Mouse (Mus musculus) liver, adult 2 months (tissue): ENCODE data around the gene Gtf2e1. TPM values are rescaled to one million over a fixed set of nuclear protein-coding genes. Genes with fewer than 3 reads are reported as not detected.

Source experiments
- DNase-seq: peaks from one replicate; pipeline ENCODE4 v3.0.0-alpha.2; 2011; ENCODE audit warnings: low read depth, low spot score; ENCODE audit errors: extremely low read depth
- H3K27ac ChIP-seq: fragments of 200-500 bp; replicated peaks from 2 replicates; pipeline ENCODE4 v1.5.1; 2012; ENCODE audit warnings: low read depth, mild to moderate bottlenecking, control low read depth, inconsistent platforms, low read length; ENCODE audit not compliant: insufficient read depth
- H3K27me3 ChIP-seq: fragments of 200-500 bp; 2 replicates; pipeline ENCODE4 v1.6.1; 2012; ENCODE audit warnings: mild to moderate bottlenecking, moderate library complexity, low read length, inconsistent platforms; ENCODE audit not compliant: control insufficient read depth, insufficient read depth
- H3K36me3 ChIP-seq: fragments of 200-500 bp; 2 replicates; pipeline ENCODE4 v1.6.1; 2012; ENCODE audit warnings: low read length, inconsistent platforms; ENCODE audit not compliant: control insufficient read depth, insufficient read depth
- H3K4me1 ChIP-seq: fragments of 200-500 bp; 2 replicates; pipeline ENCODE4 v1.6.1; 2011; ENCODE audit warnings: low read length; ENCODE audit not compliant: control insufficient read depth, insufficient read depth
- H3K4me3 ChIP-seq: fragments of 200-500 bp; 2 replicates; pipeline ENCODE4 v1.5.1; 2011; ENCODE audit warnings: low read depth, mild to moderate bottlenecking, control low read depth, low read length, moderate library complexity; ENCODE audit not compliant: insufficient read depth
- H3K79me2 ChIP-seq: fragments of 200-500 bp; 2 replicates; pipeline ENCODE4 v1.6.1; 2012; ENCODE audit warnings: inconsistent platforms, mild to moderate bottlenecking, low read length, moderate library complexity; ENCODE audit not compliant: control insufficient read depth, insufficient read depth
- H3K9ac ChIP-seq: fragments of 200-500 bp; 2 replicates; pipeline ENCODE4 v1.6.1; 2012; ENCODE audit warnings: low read depth, mild to moderate bottlenecking, control low read depth, inconsistent platforms, low read length
- CTCF ChIP-seq: fragments of 200-500 bp; IDR thresholded peaks from 2 replicates; pipeline ENCODE4 v1.5.1; 2011; ENCODE audit warnings: low read depth, low read length, control low read depth
- POLR2A ChIP-seq: fragments of 200-500 bp; IDR thresholded peaks from 2 replicates; pipeline ENCODE4 v1.6.1; 2011; ENCODE audit warnings: low read length, control low read depth; ENCODE audit not compliant: insufficient read depth; ENCODE audit errors: extremely low read depth
- WGBS: fragments of 180-500 bp; shearing (Covaris S2); methylation state at CpG from one replicate; pipeline ENCODE4 v1.1.7; 2018; 5-methylcytosine and 5-hydroxymethylcytosine counted together
- polyA plus RNA-seq: library from polyadenylated mRNA; depleted of rRNA; stranded (reverse); fragments of >200 nt; gene quantifications from 2 replicates; pipeline ENCODE4 v1.2.3, GENCODE M21; 2012
- total RNA-seq: library from RNA; depleted of rRNA; stranded (reverse); fragments of >200 nt; gene quantifications from 2 replicates; pipeline ENCODE4 v1.2.3, GENCODE M21; 2014

Gene Gtf2e1
- total and polyA plus RNA-seq, 2 experiments: 5.0 to 7.2 TPM

DNA sequence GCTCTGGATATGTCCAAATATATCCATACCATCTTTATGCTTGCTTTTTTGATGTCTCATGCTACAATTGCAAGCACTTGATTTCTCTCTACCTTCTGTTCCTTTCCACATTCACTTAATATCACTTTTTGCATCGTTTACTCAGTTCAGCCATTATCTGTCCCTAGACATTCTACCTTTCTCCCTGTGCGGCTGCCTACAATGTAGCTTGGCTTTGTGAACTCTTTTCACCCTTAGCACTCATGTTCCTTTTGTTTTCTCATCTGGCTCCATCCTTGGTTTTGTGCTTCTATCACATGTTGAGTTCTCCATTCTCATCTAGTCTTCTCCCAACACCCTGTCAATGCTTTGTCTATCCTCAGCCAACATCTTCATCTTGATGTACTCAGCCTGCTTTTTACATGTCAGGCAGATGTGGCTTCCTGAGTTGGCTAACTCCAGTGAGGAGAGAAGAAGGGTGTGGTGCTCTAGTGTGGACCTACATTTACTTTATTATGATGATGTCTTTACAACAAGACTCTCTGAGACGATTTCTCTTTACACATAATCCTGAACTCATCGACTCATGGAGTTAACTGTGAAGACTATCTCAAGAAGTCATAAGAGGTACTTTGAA is 21.9 kb downstream of the Gtf2e1 start:
- H3K36me3 ChIP-seq: peaks cover 53% of the 10 kb centered on the region
- no peak for DNase-seq
- WGBS: 95% methylated on average over 4 of the region's 4 CpGs

DNA sequence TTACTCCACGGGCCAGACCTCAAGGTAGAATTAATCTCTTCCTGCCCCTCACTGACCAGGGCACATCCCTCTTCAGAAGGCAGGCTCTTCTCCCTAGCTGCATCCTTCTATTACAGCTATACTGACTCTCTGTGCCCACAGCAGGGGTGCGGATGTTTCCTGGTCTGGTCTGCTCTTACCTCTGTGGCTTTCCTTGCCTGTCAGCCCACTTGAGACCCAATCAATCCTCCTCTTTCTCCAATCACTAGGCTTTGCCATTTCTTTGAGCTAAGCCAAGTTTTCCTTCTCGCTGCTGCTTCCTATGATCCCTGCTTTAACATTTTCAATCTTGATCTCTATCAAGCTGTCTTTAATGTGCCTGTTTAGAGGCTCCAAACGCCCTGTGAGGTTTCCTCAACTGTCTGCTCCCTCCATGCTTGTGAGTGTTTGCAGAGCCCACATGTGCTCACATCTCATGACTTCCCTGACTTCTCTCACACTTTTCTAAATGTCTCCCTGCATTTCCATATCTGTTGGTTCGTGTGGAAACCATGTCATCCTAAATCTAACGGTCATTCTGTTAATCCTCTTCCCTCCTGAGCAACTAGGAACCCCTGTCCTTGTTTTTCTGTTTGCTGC is 23.1 kb downstream of the Gtf2e1 start:
- peaks cover 4% of the 10 kb centered on the region; the same call in 1 of the 2 replicates for H3K79me2 ChIP-seq
- H3K4me1 ChIP-seq: no peaks in the 10 kb centered on the region
- WGBS: 93% methylated on average over 6 of the region's 6 CpGs
- no peak for TF ChIP-seq POLR2A
- TF ChIP-seq CTCF: no peak
- H3K27ac ChIP-seq: no peak overlapping the region
- H3K9ac ChIP-seq: no peak overlapping the region
- no peaks in the 10 kb centered on the region for H3K27me3 ChIP-seq
- no peak for DNase-seq
- H3K36me3 ChIP-seq: peaks cover 49% of the 10 kb centered on the region
- no peak overlapping the region for H3K4me3 ChIP-seq

More for the DNA sequence above, 21.9 kb downstream of the Gtf2e1 start:
- no peak overlapping the region for H3K9ac ChIP-seq
- no peak overlapping the region for H3K4me3 ChIP-seq
- peaks cover 4% of the 10 kb centered on the region; the same call in 1 of the 2 replicates for H3K79me2 ChIP-seq
- H3K4me1 ChIP-seq: peaks cover 3% of the 10 kb centered on the region; the same call in 1 of the 2 replicates
- no peak overlapping the region for H3K27ac ChIP-seq
- no peaks in the 10 kb centered on the region for H3K27me3 ChIP-seq
- no peak for TF ChIP-seq CTCF
- no peak for TF ChIP-seq POLR2A

DNA sequence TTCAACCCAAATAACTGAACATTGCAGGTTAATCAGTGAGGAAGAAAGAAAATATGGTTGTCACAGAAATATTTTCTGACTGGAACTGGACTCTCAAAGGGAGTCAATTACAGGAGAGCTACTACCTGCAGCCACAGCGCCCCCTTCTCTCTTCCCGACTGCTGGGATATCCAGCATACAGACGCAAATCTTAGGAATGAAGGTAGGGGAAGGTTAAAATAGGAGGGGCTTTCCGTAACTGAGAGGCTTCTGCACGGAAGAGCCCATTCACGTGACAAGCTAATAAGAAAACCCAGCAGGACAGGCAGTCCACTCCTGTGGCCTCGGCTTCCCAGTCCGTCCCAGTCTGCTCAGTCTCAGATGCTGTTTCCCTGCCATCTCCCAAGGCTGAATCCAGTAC is 24.9 kb downstream of the Gtf2e1 start:
- TF ChIP-seq POLR2A: no peak
- no peak for TF ChIP-seq CTCF
- Histone ChIP-seq H3K4me3 (no peak overlapping the region), H3K36me3 (peaks cover 50% of the 10 kb centered on the region), H3K4me1 (no peaks in the 10 kb centered on the region), H3K9ac (no peak overlapping the region), H3K27me3 (no peaks in the 10 kb centered on the region), H3K79me2 (peaks cover 2% of the 10 kb centered on the region; the same call in 1 of the 2 replicates), H3K27ac (no peak overlapping the region)
- WGBS: 98% methylated on average over 8 of the region's 8 CpGs
- DNase-seq: no peak

DNA sequence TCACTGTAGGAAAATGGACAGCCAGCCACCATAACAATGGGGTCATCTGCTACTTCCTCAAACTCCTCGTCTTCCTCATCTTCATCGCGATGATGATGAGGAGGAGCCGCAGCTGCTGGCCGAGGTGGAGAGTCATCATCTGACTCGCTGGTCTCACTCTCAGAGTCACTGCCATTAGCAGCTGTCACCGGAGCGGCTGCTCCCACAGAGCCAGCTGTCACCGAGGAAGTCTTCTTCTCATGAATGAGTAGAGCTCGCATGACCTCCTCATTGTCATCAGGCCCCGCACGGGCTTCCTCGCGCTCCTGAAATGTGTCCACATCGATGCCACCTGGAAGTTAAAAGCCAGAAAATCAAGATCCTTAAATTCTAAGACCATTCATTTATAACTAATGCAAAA is 28.1 kb downstream of the Gtf2e1 start:
- TF ChIP-seq POLR2A (no peak), CTCF (no peak)
- H3K9ac ChIP-seq: no peak overlapping the region
- H3K4me3 ChIP-seq: no peak overlapping the region
- 97% methylated on average over 15 of the region's 15 CpGs for WGBS
- no peaks in the 10 kb centered on the region; the same call in 1 of the 2 replicates for H3K79me2 ChIP-seq
- no peaks in the 10 kb centered on the region for H3K27me3 ChIP-seq
- H3K4me1 ChIP-seq: no peaks in the 10 kb centered on the region
- no peak overlapping the region for H3K27ac ChIP-seq
- DNase-seq: no peak
- peaks cover 41% of the 10 kb centered on the region for H3K36me3 ChIP-seq

- Histone ChIP-seq H3K4me3 (no peak overlapping the region), H3K27me3 (no peaks in the 10 kb centered on the region), H3K4me1 (peaks cover 2% of the 10 kb centered on the region), H3K36me3 (peaks cover 16% of the 10 kb centered on the region), H3K79me2 (no peaks in the 10 kb centered on the region), H3K27ac (no peak overlapping the region), H3K9ac (no peak overlapping the region)
- WGBS: 94% methylated on average over 9 of the region's 9 CpGs
- TF ChIP-seq POLR2A (no peak), CTCF (no peak)
- no peak for DNase-seq
Measured at GRCm38 (mm10) chr16:37506751-37507150, 32.8 kb downstream of the Gtf2e1 start.

GRCm38 (mm10) chr16:37504517-37504916 is 35.1 kb downstream of the Gtf2e1 start:
- WGBS: 67% methylated on average over 1 of the region's 1 CpGs
- H3K79me2 ChIP-seq: no peaks in the 10 kb centered on the region
- no peak for DNase-seq

More at GRCm38 (mm10) chr16:37504517-37504916, 35.1 kb downstream of the Gtf2e1 start:
- Histone ChIP-seq H3K4me3 (no peak overlapping the region), H3K27me3 (no peaks in the 10 kb centered on the region), H3K36me3 (no peaks in the 10 kb centered on the region; the same call in 1 of the 2 replicates), H3K4me1 (peaks cover 2% of the 10 kb centered on the region), H3K27ac (no peak overlapping the region), H3K9ac (no peak overlapping the region)
- TF ChIP-seq POLR2A: no peak
